Mouse (Mus musculus) kidney, embryonic 14.5 days (tissue): ENCODE measurements around the gene Rab31. TPM values are rescaled to one million over a fixed set of nuclear protein-coding genes. Genes with fewer than 3 reads are reported as not detected.

ENCODE experiments used
- ATAC-seq: fragments of 200-750 bp; cut with Nextera tagmentation; 2 replicates; pipeline ENCODE4 v1.8.0; 2017; ENCODE audit warnings: moderate number of reproducible peaks, mild to moderate bottlenecking, moderate TSS enrichment, moderate library complexity; ENCODE audit not compliant: low FRiP score, low TSS enrichment
- H3K27ac ChIP-seq: fragments of 300-500 bp; sonication (generic); 2 replicates; pipeline ENCODE4 v1.5.1; 2014; ENCODE audit warnings: low read depth, mild to moderate bottlenecking, low read length, moderate library complexity, mixed read lengths
- H3K27me3 ChIP-seq: fragments of 300-500 bp; sonication (generic); 2 replicates; pipeline ENCODE4 v1.6.1; 2014; ENCODE audit warnings: mild to moderate bottlenecking, low read length; ENCODE audit not compliant: control insufficient read depth, insufficient read depth
- H3K36me3 ChIP-seq: fragments of 300-500 bp; sonication (generic); 2 replicates; pipeline ENCODE4 v1.6.1; 2014; ENCODE audit warnings: low read length, mixed read lengths; ENCODE audit not compliant: control insufficient read depth, insufficient read depth
- H3K4me1 ChIP-seq: fragments of 300-500 bp; sonication (generic); 2 replicates; pipeline ENCODE4 v1.6.1; 2014; ENCODE audit warnings: low read length, mixed read lengths; ENCODE audit not compliant: control insufficient read depth, insufficient read depth
- H3K4me2 ChIP-seq: fragments of 300-500 bp; sonication (generic); replicated peaks from 2 replicates; pipeline ENCODE4 v1.6.1; 2014; ENCODE audit warnings: low read depth, mild to moderate bottlenecking, low read length
- H3K4me3 ChIP-seq: fragments of 300-500 bp; sonication (generic); 2 replicates; pipeline ENCODE4 v1.5.1; 2014; ENCODE audit warnings: mild to moderate bottlenecking, low read length
- H3K9ac ChIP-seq: fragments of 300-500 bp; sonication (generic); 2 replicates; pipeline ENCODE4 v1.6.1; 2014; ENCODE audit warnings: low read depth, mild to moderate bottlenecking, low read length, moderate library complexity
- H3K9me3 ChIP-seq: fragments of 300-500 bp; sonication (generic); 2 replicates; pipeline ENCODE4 v1.6.1; 2016; ENCODE audit warnings: low read length; ENCODE audit not compliant: control insufficient read depth
- WGBS: fragments of 180-500 bp; shearing (Covaris S2); extraction: QIAGEN DNeasy Blood & Tissue Kit; methylation state at CpG from one replicate; pipeline ENCODE4 v1.1.7; 2014; 5-methylcytosine and 5-hydroxymethylcytosine counted together
- polyA plus RNA-seq: library from polyadenylated mRNA; unstranded; fragments of >200 nt; fragmentation: Nextera tagmentation; extraction: Ambion mirVana; gene quantifications from 2 replicates; pipeline ENCODE4 v1.2.1, GENCODE M21; 2014

Rab31 gene
- polyA plus RNA-seq, 1 experiment from 2014 or later: 38.0 TPM

DNA sequence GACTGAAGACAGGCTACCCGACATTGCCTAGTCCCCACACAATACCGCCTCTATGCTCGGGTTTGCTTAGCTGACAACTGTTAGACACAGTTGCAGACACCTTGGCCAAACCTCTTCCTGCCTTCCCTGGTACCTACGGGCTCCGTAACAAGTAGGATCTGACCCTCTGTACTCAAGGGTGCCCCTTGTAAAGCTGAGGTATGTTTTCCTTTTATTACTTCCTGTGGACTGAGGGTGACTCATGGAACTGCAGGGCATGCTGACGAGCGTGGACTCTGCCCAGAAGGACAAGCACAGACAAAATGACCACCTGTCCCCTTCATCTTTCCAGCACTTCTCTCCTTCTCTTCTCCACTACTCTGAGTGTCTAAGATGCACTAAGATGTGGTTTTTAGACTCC is 1.9 kb upstream of the Rab31 start:
- Histone ChIP-seq H3K9me3 (no peaks in the 10 kb centered on the region), H3K4me2 (no peak overlapping the region), H3K4me3 (no peak overlapping the region), H3K27me3 (peaks cover 3% of the 10 kb centered on the region; the same call in 1 of the 2 replicates), H3K4me1 (peaks cover 4% of the 10 kb centered on the region; the same call in 1 of the 2 replicates), H3K27ac (no peak overlapping the region), H3K9ac (no peak overlapping the region), H3K36me3 (no peaks in the 10 kb centered on the region)
- WGBS: 52% methylated on average over 7 of the region's 7 CpGs
- ATAC-seq: no peak

DNA sequence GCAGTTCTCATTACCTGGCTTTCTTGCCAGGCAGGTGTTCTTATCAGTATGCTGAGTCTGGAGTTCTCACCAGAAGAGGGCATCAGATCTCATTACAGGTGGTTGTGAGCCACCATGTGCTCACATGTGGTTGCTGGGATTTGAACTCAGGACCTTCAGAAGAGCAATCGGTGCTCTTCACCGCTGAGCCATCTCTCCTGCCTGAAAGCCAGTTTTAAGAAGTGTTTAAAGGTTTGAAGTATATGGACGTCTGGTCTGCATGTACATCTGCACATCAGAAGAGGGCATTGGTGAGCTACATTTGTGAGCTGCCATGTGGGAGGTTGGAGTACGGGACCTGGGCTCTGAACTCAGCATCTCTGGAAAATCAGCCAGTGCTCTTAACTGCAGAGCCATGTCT is 1.1 kb upstream of the Rab31 start:
- WGBS: 70% methylated on average over 4 of the region's 4 CpGs
- Histone ChIP-seq H3K9me3 (no peaks in the 10 kb centered on the region), H3K27ac (no peak overlapping the region), H3K9ac (no peak overlapping the region), H3K4me3 (no peak overlapping the region), H3K4me1 (peaks cover 7% of the 10 kb centered on the region; the same call in 1 of the 2 replicates), H3K36me3 (no peaks in the 10 kb centered on the region), H3K27me3 (peaks cover 3% of the 10 kb centered on the region; the same call in 1 of the 2 replicates), H3K4me2 (no peak overlapping the region)
- ATAC-seq: no peak

DNA sequence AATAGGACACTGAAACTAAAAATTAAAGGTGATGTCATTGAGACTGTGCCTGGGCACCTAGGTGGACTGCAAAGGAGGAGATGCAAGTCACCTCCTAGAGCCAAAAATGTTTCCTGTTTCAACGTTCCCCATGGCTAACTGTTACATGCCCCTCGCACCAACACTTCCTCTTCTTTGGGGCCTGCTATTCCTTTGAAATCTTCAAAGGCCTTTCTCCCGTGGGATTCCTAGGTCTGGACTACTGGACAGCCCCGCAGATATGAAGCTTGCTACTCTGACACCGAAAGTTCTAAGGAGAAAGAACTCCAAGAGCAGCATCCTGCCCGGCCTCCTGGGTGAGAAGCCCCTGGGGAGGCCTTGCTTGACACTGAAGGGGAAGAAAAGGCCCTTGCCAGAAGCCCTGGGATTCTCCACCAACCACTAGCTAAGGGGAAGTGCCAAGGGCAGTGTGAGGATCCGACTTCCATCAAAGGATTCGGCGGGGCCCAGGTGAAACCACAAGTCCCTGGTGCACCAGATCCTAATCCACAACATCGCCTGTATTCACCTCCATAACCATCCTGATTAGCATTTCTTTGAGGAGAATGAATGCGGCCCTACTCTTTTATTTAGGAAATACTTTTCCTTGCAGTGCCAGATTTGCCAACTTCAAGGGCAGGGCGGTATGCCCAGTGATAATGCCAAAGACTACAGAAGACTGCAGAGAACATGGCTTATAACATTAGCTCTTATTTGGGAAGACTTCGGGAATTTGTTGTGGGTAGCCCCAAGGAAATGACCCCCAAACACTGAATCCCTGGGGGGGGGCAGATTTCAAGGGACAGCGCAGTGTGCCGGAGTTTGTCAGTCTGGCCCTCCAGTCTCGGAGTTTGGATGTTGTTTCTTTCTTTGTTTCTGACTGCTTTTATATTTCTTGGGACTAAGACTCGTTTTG is 1.3 kb downstream of the Rab31 start:
- peak overlapping the region; percentile 83 for H3K4me2 ChIP-seq
- H3K4me3 ChIP-seq: peak overlapping the region; percentile 58
- peaks cover 7% of the 10 kb centered on the region; the same call in 1 of the 2 replicates for H3K4me1 ChIP-seq
- H3K27me3 ChIP-seq: peaks cover 3% of the 10 kb centered on the region; the same call in 1 of the 2 replicates
- H3K27ac ChIP-seq: no peak overlapping the region
- peak overlapping the region; percentile 71 for H3K9ac ChIP-seq
- H3K9me3 ChIP-seq: no peaks in the 10 kb centered on the region
- 23% methylated on average over 17 of the region's 17 CpGs for WGBS
- H3K36me3 ChIP-seq: no peaks in the 10 kb centered on the region
- ATAC-seq: no peak

DNA sequence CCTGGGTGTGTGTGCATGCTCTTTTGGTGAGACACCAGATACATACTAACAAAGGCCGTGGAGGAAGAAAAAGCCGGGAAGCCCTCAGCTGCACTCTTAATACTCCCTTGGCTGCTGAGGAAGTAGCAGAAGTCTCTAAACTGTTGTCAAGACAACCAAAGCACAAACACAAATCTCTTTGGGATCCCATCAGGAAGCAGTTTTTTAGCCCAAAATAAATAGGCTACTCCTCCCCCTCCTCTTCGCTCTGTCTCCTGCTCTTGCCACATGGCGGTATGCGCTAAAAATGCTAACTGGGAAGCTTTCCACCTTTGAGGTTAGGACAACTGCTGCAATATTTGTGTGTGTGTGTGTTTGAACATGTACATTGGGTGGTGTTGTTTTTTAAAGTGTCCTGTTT is 4.1 kb downstream of the Rab31 start:
- H3K36me3 ChIP-seq: no peaks in the 10 kb centered on the region
- H3K27me3 ChIP-seq: peaks cover 3% of the 10 kb centered on the region; the same call in 1 of the 2 replicates
- no peak overlapping the region for H3K4me2 ChIP-seq
- 60% methylated on average over 5 of the region's 5 CpGs for WGBS
- H3K27ac ChIP-seq: no peak overlapping the region
- H3K4me3 ChIP-seq: no peak overlapping the region
- no peak for ATAC-seq
- H3K9ac ChIP-seq: no peak overlapping the region
- no peaks in the 10 kb centered on the region for H3K9me3 ChIP-seq
- peaks cover 7% of the 10 kb centered on the region; the same call in 1 of the 2 replicates for H3K4me1 ChIP-seq

DNA sequence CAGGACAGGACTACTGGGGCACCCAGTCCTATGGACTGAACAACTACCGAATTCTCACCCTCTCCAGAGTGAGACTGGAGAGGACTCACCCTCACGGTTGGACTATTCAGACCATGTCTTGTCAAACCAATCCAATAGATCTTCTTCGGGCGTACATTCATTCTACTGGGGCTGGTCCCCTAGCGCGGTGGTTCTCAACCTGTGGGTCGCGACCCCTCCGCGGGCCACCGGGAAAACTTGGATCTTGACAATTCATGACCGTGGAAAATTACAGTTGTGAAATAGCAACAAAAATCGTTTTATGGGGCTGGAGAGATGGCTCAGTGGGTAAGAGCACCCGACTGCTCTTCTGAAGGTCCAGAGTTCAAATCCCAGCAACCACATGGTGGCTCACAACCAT is 9.3 kb downstream of the Rab31 start:
- ATAC-seq: no peak
- H3K9ac ChIP-seq: no peak overlapping the region
- no peaks in the 10 kb centered on the region for H3K9me3 ChIP-seq
- peaks cover 2% of the 10 kb centered on the region; the same call in 1 of the 2 replicates for H3K36me3 ChIP-seq
- no peak overlapping the region for H3K4me3 ChIP-seq
- H3K27me3 ChIP-seq: no peaks in the 10 kb centered on the region
- no peak overlapping the region for H3K4me2 ChIP-seq
- H3K27ac ChIP-seq: no peak overlapping the region
- WGBS: 96% methylated on average over 14 of the region's 14 CpGs
- no peaks in the 10 kb centered on the region for H3K4me1 ChIP-seq

DNA sequence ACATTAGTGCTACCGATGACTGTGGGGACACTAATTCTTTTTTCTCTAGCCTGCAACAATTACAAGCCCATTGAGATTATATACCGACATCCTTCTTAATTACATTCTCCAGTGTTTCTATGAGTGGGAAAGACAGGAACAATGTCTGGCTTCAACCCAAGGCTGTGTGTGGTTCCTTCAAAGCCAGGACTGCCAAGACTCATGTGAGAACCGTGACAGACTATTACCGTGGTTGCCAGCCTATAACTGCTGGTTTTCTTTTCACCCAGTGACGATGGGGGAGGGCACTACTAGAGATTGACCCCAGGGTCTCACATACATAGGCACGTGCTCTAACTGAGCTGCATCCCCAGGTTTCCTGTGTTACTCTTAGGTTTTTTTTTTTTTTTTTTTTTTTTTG is 15.4 kb downstream of the Rab31 start:
- H3K4me3 ChIP-seq: no peak overlapping the region
- H3K4me2 ChIP-seq: no peak overlapping the region
- H3K9ac ChIP-seq: no peak overlapping the region
- no peaks in the 10 kb centered on the region for H3K4me1 ChIP-seq
- no peaks in the 10 kb centered on the region; the same call in 1 of the 2 replicates for H3K9me3 ChIP-seq
- no peaks in the 10 kb centered on the region for H3K27me3 ChIP-seq
- peaks cover 2% of the 10 kb centered on the region; the same call in 1 of the 2 replicates for H3K36me3 ChIP-seq
- WGBS: 86% methylated on average over 6 of the region's 6 CpGs
- ATAC-seq: no peak
- no peak overlapping the region for H3K27ac ChIP-seq

DNA sequence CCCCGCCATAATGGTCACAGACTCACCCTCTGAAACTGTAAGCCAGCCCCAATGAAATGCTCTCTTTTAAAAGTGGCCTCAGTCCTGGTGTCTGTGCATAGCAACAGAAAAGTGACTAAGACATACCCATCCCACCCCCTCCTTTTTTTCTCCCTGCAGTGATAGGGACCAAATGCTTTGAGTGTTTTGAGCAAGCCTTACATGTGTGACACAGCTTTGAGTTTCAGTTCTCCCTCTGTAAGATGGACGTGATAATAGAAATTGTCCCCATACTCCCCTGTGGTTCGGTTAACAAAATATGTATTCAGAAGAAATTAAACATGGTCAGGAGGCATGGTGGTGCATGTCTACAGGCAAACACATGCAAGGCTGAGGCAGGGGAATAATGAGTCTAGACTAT is 16.7 kb downstream of the Rab31 start:
- Histone ChIP-seq H3K9me3 (no peaks in the 10 kb centered on the region; the same call in 1 of the 2 replicates), H3K4me3 (no peak overlapping the region), H3K27me3 (no peaks in the 10 kb centered on the region), H3K4me1 (no peaks in the 10 kb centered on the region), H3K27ac (no peak overlapping the region), H3K4me2 (no peak overlapping the region), H3K9ac (no peak overlapping the region), H3K36me3 (peaks cover 2% of the 10 kb centered on the region; the same call in 1 of the 2 replicates)
- ATAC-seq: no peak
- WGBS: 100% methylated on average over 3 of the region's 3 CpGs

DNA sequence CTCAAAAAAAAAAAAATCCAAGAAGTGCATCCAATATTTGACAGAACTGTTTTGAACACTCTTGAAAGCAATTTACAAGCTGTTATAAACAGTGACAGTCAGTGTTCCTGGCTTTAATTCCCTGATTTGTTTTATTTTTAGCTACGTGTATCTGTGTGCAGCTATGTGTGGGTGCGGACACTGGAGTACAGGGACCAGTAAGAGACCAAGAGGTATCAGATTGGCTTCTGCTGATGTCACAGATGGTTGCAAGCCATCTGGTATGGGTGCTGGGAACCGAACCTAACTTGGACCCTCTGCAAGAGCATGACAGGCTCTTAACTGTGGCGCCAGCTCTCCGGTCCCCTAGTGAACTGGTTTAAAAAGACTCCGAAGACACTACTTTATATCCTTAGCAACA is 19.4 kb downstream of the Rab31 start:
- Histone ChIP-seq H3K4me1 (no peaks in the 10 kb centered on the region), H3K27ac (no peak overlapping the region), H3K9ac (no peak overlapping the region), H3K4me2 (no peak overlapping the region), H3K27me3 (no peaks in the 10 kb centered on the region), H3K4me3 (no peak overlapping the region), H3K36me3 (no peaks in the 10 kb centered on the region), H3K9me3 (no peaks in the 10 kb centered on the region; the same call in 1 of the 2 replicates)
- no peak for ATAC-seq
- WGBS: 94% methylated on average over 6 of the region's 6 CpGs

DNA sequence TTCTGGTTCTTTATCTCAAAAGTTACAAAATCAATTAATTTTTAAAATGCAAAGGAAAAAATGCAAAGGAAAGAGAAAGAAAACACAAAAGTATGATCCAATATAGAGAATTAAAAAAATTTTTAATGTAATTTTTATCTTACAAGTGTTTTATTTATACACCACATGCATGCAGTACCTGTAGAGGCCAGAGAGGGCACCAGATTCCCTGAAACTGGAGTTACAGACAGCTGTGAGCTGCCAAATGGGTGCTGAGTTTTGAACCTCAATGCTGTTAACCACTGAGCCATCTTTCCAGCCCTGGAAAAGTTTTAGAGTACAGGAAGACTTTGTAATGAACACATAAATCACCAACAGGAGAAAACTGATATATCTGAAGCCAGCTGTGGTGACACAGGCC is 22.3 kb downstream of the Rab31 start:
- no peak for ATAC-seq
- no peak overlapping the region for H3K4me2 ChIP-seq
- no peak overlapping the region for H3K27ac ChIP-seq
- H3K4me3 ChIP-seq: no peak overlapping the region
- no peaks in the 10 kb centered on the region for H3K4me1 ChIP-seq
- H3K27me3 ChIP-seq: no peaks in the 10 kb centered on the region
- no peak overlapping the region for H3K9ac ChIP-seq
- no peaks in the 10 kb centered on the region for H3K36me3 ChIP-seq
- H3K9me3 ChIP-seq: no peaks in the 10 kb centered on the region; the same call in 1 of the 2 replicates
